Mouse (Mus musculus): ENCODE results near the gene Hba-a2. TPM values are rescaled to one million over a fixed set of nuclear protein-coding genes. Genes with fewer than 3 reads are reported as not detected.

Gene Hba-a2
- polyA plus RNA-seq, 2 experiments, result 169,597 to 214,511 TPM

DNA sequence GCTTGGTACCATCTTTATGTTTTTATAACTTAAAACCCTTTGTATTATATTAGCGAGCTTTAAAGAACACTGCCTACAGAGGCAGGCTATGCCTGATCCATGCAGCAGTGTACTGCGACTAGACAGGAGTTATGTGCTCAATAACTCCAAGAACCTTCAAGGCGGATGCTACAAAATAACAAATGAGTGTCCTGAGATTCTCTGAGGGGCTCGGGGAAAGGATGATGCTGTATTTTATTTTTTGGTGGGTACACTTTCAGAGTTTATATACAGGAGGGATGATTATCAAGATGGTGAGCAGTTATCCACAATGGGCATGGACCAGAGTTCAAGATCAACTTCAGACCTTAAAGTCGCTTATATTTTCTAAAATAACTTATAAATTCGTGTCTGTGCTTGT lies 29.5 kb upstream of the Hba-a2 start:
- H3K27ac ChIP-seq, result peak overlapping the region; percentile 95
- H3K36me3 ChIP-seq (replicated peaks; ENCODE audit: control insufficient read depth, insufficient read depth, low read depth), result peaks cover 10% of the 10 kb centered on the region
- ATAC-seq (ENCODE audit: insufficient read depth), result no peak
- 25% methylated on average over 6 of the region's 6 CpGs for WGBS (ENCODE audit: insufficient replicate concordance)
- H3K4me1 ChIP-seq (replicated peaks; ENCODE audit: control insufficient read depth in 2 of 2, insufficient read depth in 2 of 2, low read length in 1 of 2), result peaks cover 74 to 80% of the 10 kb centered on the region in 2 experiments
- H3K4me3 ChIP-seq (ENCODE audit: insufficient read depth in 1 of 2, low read depth in 2 of 2, low read length in 2 of 2), result peak overlapping the region; percentile 75 to 83
- no peaks in the 10 kb centered on the region for H3K9me3 ChIP-seq (ENCODE audit: control insufficient read depth, low read length)
- H3K9ac ChIP-seq (replicated peaks), result peak overlapping the region; percentile 96
- peak overlapping the region; percentile 83 for H3K4me2 ChIP-seq (ENCODE audit: low read depth)
- H3K27me3 ChIP-seq (ENCODE audit: control insufficient read depth, insufficient read depth, low read length), result no peaks in the 10 kb centered on the region
- TF ChIP-seq CTCF (IDR thresholded peaks at IDR 0.05; ENCODE audit: low read depth) (no peak), EP300 (IDR thresholded peaks at IDR 0.05; ENCODE audit: low read depth) (no peak)
- no peak for DNase-seq (ENCODE audit: low read depth in 3 of 3, low spot score in 3 of 3)

DNA sequence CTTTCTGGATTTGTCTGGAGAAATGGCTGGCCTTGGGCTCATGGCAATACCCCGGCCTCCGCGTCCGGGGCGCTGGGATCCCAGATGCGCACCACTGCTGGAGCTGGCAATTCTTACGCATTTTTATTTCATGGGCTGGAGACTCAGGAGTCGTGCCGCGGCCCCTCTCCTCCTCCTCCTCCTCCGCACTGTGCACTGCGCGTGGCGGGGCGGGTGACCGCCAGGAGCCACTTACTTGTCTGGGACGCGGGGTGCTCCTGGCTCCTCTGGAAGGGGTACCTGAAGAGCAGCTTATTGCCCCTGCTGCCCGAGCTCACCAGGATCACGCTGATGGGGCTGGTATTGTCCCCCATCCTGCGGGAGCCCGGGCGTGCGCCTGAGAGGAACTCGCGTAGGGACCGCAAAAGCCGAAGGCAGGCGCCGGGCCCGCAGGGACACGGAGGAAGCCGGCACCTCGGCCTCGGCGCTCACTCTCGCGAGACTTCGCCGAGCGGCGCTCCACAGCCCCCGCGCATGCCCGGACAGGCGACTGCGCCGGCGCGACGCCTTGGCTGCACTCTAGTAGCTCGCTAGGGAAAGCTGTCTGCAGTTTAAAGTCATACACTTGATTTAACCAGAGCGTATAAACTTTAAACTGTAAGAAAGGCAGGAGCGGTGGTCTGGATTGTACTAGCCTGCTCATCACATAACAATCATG lies 29.0 kb upstream of the Hba-a2 start, which contains the start of gene Nprl3:
Nprl3 (minus strand) TSS at position 520 of the 697 bp plus-strand sequence.
- Histone ChIP-seq H3K9me3 (ENCODE audit: control insufficient read depth, low read length) (no peaks in the 10 kb centered on the region), H3K27ac (peak within 1 kb of the TSS; percentile 95), H3K27me3 (ENCODE audit: control insufficient read depth, insufficient read depth, low read length) (no peaks in the 10 kb centered on the region), H3K4me3 (ENCODE audit: insufficient read depth in 1 of 2, low read depth in 2 of 2, low read length in 2 of 2) (peak within 1 kb of the TSS; percentile 75 to 83), H3K4me1 (replicated peaks; ENCODE audit: control insufficient read depth in 2 of 2, insufficient read depth in 2 of 2, low read length in 1 of 2) (peaks cover 73 to 78% of the 10 kb centered on the region in 2 experiments), H3K9ac (replicated peaks) (peak within 1 kb of the TSS; percentile 96), H3K36me3 (replicated peaks; ENCODE audit: control insufficient read depth, insufficient read depth, low read depth) (peaks cover 4% of the 10 kb centered on the region; the same call in 1 of the 2 replicates), H3K4me2 (ENCODE audit: low read depth) (peak within 1 kb of the TSS; percentile 83)
- no peak; the same call in 1 of the 2 replicates for TF ChIP-seq CTCF (IDR thresholded peaks at IDR 0.05; ENCODE audit: low read depth)
- peak; percentile 52; the same call in 1 of the 2 replicates for TF ChIP-seq EP300 (IDR thresholded peaks at IDR 0.05; ENCODE audit: low read depth)
- ATAC-seq (ENCODE audit: insufficient read depth) (peak; percentile 77), DNase-seq (ENCODE audit: low read depth in 3 of 3, low spot score in 3 of 3) (peak; percentile 84 to 89 (median 85))
- under 1% methylated on average over 54 of the region's 54 CpGs for WGBS (ENCODE audit: insufficient replicate concordance)

DNA sequence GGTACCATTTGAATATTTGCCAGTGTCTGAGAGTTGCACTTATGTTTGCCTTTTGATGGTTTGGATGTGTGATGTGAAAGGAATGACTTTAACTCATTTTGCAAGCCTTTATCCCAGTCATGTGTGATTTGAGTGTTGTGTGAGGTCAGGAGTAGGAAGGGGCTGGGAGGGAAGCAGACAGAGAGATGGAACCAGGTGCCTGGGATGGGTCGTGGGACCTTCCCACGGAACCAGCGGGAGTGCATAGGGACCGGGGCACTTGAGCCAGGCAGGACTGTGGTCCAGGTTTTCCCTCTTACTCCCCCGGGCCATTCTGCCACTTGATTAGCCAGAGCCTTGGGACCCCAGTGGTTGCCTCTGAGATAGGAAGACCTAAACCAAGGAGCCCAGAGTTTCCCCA lies 28.3 kb upstream of the Hba-a2 start:
- ATAC-seq (ENCODE audit: insufficient read depth), result peak; percentile 14; the same call in 1 of the 2 replicates
- no peak for DNase-seq (ENCODE audit: low read depth in 3 of 3, low spot score in 3 of 3)

DNA sequence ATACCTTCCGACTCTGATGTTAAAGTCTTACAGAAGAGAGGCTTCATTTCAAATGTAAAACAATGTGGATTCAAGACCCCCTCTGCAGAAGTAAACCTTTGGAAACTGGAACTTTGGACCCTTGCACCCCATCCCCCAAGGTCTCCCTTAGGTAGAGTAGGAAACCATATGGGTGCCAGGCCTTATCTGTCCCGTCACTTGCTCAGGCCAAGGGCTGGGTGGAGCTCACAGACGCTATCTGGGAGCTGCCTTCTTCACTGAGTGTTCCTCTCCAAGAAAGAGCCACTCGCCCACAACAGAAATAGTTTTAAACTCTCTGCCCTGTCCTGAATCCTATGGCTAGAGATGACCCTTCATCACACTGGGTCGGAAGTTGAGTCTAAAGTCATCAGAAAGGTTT lies 27.3 kb upstream of the Hba-a2 start:
- Histone ChIP-seq H3K9ac (replicated peaks) (peak overlapping the region; percentile 96), H3K4me3 (ENCODE audit: insufficient read depth in 1 of 2, low read depth in 2 of 2, low read length in 2 of 2) (peak overlapping the region; percentile 35 to 83), H3K27ac (peak overlapping the region; percentile 95), H3K27me3 (ENCODE audit: control insufficient read depth, insufficient read depth, low read length) (no peaks in the 10 kb centered on the region), H3K9me3 (ENCODE audit: control insufficient read depth, low read length) (no peaks in the 10 kb centered on the region), H3K4me1 (replicated peaks; ENCODE audit: control insufficient read depth in 2 of 2, insufficient read depth in 2 of 2, low read length in 1 of 2) (peaks cover 61 to 65% of the 10 kb centered on the region in 2 experiments), H3K36me3 (replicated peaks; ENCODE audit: control insufficient read depth, insufficient read depth, low read depth) (no peaks in the 10 kb centered on the region; the same call in 1 of the 2 replicates), H3K4me2 (ENCODE audit: low read depth) (peak overlapping the region; percentile 83)
- peak; percentile 87 to 89 (median 88) for DNase-seq (ENCODE audit: low read depth in 3 of 3, low spot score in 3 of 3)
- WGBS (ENCODE audit: insufficient replicate concordance), result 14% methylated on average over 5 of the region's 5 CpGs
- TF ChIP-seq CTCF (IDR thresholded peaks at IDR 0.05; ENCODE audit: low read depth) (no peak), EP300 (IDR thresholded peaks at IDR 0.05; ENCODE audit: low read depth) (peak; percentile 94)
- ATAC-seq (ENCODE audit: insufficient read depth), result peak; percentile 86

More for the DNA sequence above, 28.3 kb upstream of the Hba-a2 start:
- Histone ChIP-seq H3K4me1 (replicated peaks; ENCODE audit: control insufficient read depth in 2 of 2, insufficient read depth in 2 of 2, low read length in 1 of 2) (peaks cover 70 to 72% of the 10 kb centered on the region in 2 experiments), H3K9me3 (ENCODE audit: control insufficient read depth, low read length) (no peaks in the 10 kb centered on the region), H3K36me3 (replicated peaks; ENCODE audit: control insufficient read depth, insufficient read depth, low read depth) (no peaks in the 10 kb centered on the region; the same call in 1 of the 2 replicates), H3K9ac (replicated peaks) (peak overlapping the region; percentile 96), H3K4me3 (ENCODE audit: insufficient read depth in 1 of 2, low read depth in 2 of 2, low read length in 2 of 2) (peak overlapping the region; percentile 75 to 83), H3K4me2 (ENCODE audit: low read depth) (peak overlapping the region; percentile 83), H3K27me3 (ENCODE audit: control insufficient read depth, insufficient read depth, low read length) (no peaks in the 10 kb centered on the region), H3K27ac (peak overlapping the region; percentile 95)
- TF ChIP-seq EP300 (IDR thresholded peaks at IDR 0.05; ENCODE audit: low read depth), result no peak
- TF ChIP-seq CTCF (IDR thresholded peaks at IDR 0.05; ENCODE audit: low read depth), result no peak
- 21% methylated on average over 5 of the region's 5 CpGs for WGBS (ENCODE audit: insufficient replicate concordance)

DNA sequence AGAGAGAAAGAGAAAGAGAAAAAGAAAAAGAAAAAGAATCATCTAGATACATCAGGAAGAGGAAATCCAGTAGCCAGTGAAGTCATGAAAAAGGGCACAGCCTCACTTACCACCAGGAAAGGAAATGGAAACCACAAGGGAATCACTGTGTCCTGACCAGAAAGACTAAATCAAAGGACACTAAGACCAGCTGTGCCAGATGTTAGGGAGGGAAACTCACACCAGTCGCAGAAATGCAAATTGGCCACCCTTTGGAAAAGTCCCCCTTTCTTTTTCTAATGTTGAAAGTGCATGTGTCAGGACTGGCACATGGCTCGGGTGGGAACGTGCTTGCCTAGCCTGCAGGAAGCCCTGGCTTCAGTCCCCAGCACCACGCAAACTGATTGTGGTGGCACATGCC lies 25.1 kb upstream of the Hba-a2 start:
- Histone ChIP-seq H3K9ac (replicated peaks) (no peak overlapping the region), H3K27me3 (ENCODE audit: control insufficient read depth, insufficient read depth, low read length) (no peaks in the 10 kb centered on the region), H3K4me1 (replicated peaks; ENCODE audit: control insufficient read depth in 2 of 2, insufficient read depth in 2 of 2, low read length in 1 of 2) (peaks cover 49 to 55% of the 10 kb centered on the region in 2 experiments), H3K27ac (peak overlapping the region; percentile 72), H3K4me3 (ENCODE audit: insufficient read depth in 1 of 2, low read depth in 2 of 2, low read length in 2 of 2) (no peak overlapping the region), H3K9me3 (ENCODE audit: control insufficient read depth, low read length) (no peaks in the 10 kb centered on the region), H3K36me3 (replicated peaks; ENCODE audit: control insufficient read depth, insufficient read depth, low read depth) (no peaks in the 10 kb centered on the region), H3K4me2 (ENCODE audit: low read depth) (no peak overlapping the region)
- DNase-seq (ENCODE audit: low read depth in 3 of 3, low spot score in 3 of 3) (no peak), ATAC-seq (ENCODE audit: insufficient read depth) (no peak)
- no peak for TF ChIP-seq CTCF (IDR thresholded peaks at IDR 0.05; ENCODE audit: low read depth)
- TF ChIP-seq EP300 (IDR thresholded peaks at IDR 0.05; ENCODE audit: low read depth), result no peak
- 30% methylated on average over 4 of the region's 4 CpGs for WGBS (ENCODE audit: insufficient replicate concordance)
